Mouse (Mus musculus): ENCODE measurements around the gene Sp2. TPM values are rescaled to one million over a fixed set of nuclear protein-coding genes. Genes with fewer than 3 reads are reported as not detected.
A peak's percentile ranks its signal among the peaks of the same experiment; 100 is the strongest.

Gene Sp2
- polyA plus RNA-seq, 1 experiment from 2014 or later, result 26.3 TPM

GRCm38 (mm10) chr11:96928691-96929090 is 54.1 kb downstream of the Sp2 start:
- Histone ChIP-seq H3K4me3 (ENCODE audit: low read depth, low read length) (no peak overlapping the region), H3K4me1 (ENCODE audit: control insufficient read depth, insufficient read depth, low read length) (no peaks in the 10 kb centered on the region), H3K9me3 (ENCODE audit: control insufficient read depth, low read length) (no peaks in the 10 kb centered on the region), H3K27me3 (ENCODE audit: control insufficient read depth, insufficient read depth, low read length) (no peaks in the 10 kb centered on the region), H3K4me2 (no peak overlapping the region), H3K27ac (ENCODE audit: low read depth, low read length) (no peak overlapping the region), H3K9ac (ENCODE audit: low read length) (no peak overlapping the region), H3K36me3 (ENCODE audit: control insufficient read depth, insufficient read depth, low read length) (no peaks in the 10 kb centered on the region)
- no peak for ATAC-seq (ENCODE audit: low FRiP score)
- WGBS, result 5% methylated on average over 5 of the region's 5 CpGs
- DNase-seq (ENCODE audit: low spot score, missing footprints), result no peak

- Histone ChIP-seq H3K9me3 (ENCODE audit: control insufficient read depth, low read length) (no peaks in the 10 kb centered on the region), H3K4me2 (no peak within 1 kb of the TSS), H3K9ac (ENCODE audit: low read length) (no peak within 1 kb of the TSS), H3K4me1 (ENCODE audit: control insufficient read depth, insufficient read depth, low read length) (no peaks in the 10 kb centered on the region), H3K4me3 (ENCODE audit: low read depth, low read length) (no peak within 1 kb of the TSS), H3K27me3 (ENCODE audit: control insufficient read depth, insufficient read depth, low read length) (no peaks in the 10 kb centered on the region), H3K27ac (ENCODE audit: low read depth, low read length) (no peak within 1 kb of the TSS), H3K36me3 (ENCODE audit: control insufficient read depth, insufficient read depth, low read length) (no peaks in the 10 kb centered on the region)
- DNase-seq (ENCODE audit: low spot score, missing footprints), result no peak
- ATAC-seq (ENCODE audit: low FRiP score), result no peak
- WGBS, result 81% methylated on average over 2 of the region's 2 CpGs
These were observed 54.7 kb downstream of the Sp2 start, which contains the start of gene Prr15l for GRCm38 (mm10) chr11:96928088-96928487. Gene Prr15l, plus strand, starts transcription at chr11:96928104.

- DNase-seq (ENCODE audit: low spot score, missing footprints) (no peak), ATAC-seq (ENCODE audit: low FRiP score) (no peak)
- Histone ChIP-seq H3K9me3 (ENCODE audit: control insufficient read depth, low read length) (no peaks in the 10 kb centered on the region), H3K27ac (ENCODE audit: low read depth, low read length) (no peak overlapping the region), H3K4me2 (no peak overlapping the region), H3K4me3 (ENCODE audit: low read depth, low read length) (no peak overlapping the region), H3K4me1 (ENCODE audit: control insufficient read depth, insufficient read depth, low read length) (no peaks in the 10 kb centered on the region), H3K27me3 (ENCODE audit: control insufficient read depth, insufficient read depth, low read length) (no peaks in the 10 kb centered on the region), H3K9ac (ENCODE audit: low read length) (no peak overlapping the region), H3K36me3 (ENCODE audit: control insufficient read depth, insufficient read depth, low read length) (no peaks in the 10 kb centered on the region)
- 82% methylated on average over 5 of the region's 5 CpGs for WGBS
These were observed 56.2 kb downstream of the Sp2 start for GRCm38 (mm10) chr11:96926587-96926986.

- no peak overlapping the region for H3K9ac ChIP-seq (ENCODE audit: low read length)
- no peaks in the 10 kb centered on the region for H3K4me1 ChIP-seq (ENCODE audit: control insufficient read depth, insufficient read depth, low read length)
- H3K27me3 ChIP-seq (ENCODE audit: control insufficient read depth, insufficient read depth, low read length), result no peaks in the 10 kb centered on the region
- no peak overlapping the region for H3K4me3 ChIP-seq (ENCODE audit: low read depth, low read length)
- WGBS, result 85% methylated on average over 12 of the region's 12 CpGs
- H3K27ac ChIP-seq (ENCODE audit: low read depth, low read length), result no peak overlapping the region
- DNase-seq (ENCODE audit: low spot score, missing footprints), result no peak
- ATAC-seq (ENCODE audit: low FRiP score), result no peak
- H3K4me2 ChIP-seq, result no peak overlapping the region
- no peaks in the 10 kb centered on the region for H3K36me3 ChIP-seq (ENCODE audit: control insufficient read depth, insufficient read depth, low read length)
- no peaks in the 10 kb centered on the region for H3K9me3 ChIP-seq (ENCODE audit: control insufficient read depth, low read length)
These were observed 57.1 kb downstream of the Sp2 start for GRCm38 (mm10) chr11:96925469-96926148.

GRCm38 (mm10) chr11:96924861-96925260 is 57.9 kb downstream of the Sp2 start:
- WGBS, result 85% methylated on average over 11 of the region's 11 CpGs
- Histone ChIP-seq H3K9ac (ENCODE audit: low read length) (no peak overlapping the region), H3K36me3 (ENCODE audit: control insufficient read depth, insufficient read depth, low read length) (no peaks in the 10 kb centered on the region)

GRCm38 (mm10) chr11:96919003-96919402 is 63.8 kb downstream of the Sp2 start:
- Histone ChIP-seq H3K4me2 (no peak overlapping the region), H3K27me3 (ENCODE audit: control insufficient read depth, insufficient read depth, low read length) (no peaks in the 10 kb centered on the region), H3K36me3 (ENCODE audit: control insufficient read depth, insufficient read depth, low read length) (no peaks in the 10 kb centered on the region), H3K4me1 (ENCODE audit: control insufficient read depth, insufficient read depth, low read length) (peaks cover 9% of the 10 kb centered on the region), H3K9ac (ENCODE audit: low read length) (no peak overlapping the region), H3K27ac (ENCODE audit: low read depth, low read length) (no peak overlapping the region), H3K9me3 (ENCODE audit: control insufficient read depth, low read length) (no peaks in the 10 kb centered on the region), H3K4me3 (ENCODE audit: low read depth, low read length) (no peak overlapping the region)
- WGBS, result 67% methylated on average over 6 of the region's 6 CpGs
- ATAC-seq (ENCODE audit: low FRiP score) (no peak), DNase-seq (ENCODE audit: low spot score, missing footprints) (no peak)

More at GRCm38 (mm10) chr11:96924861-96925260, 57.9 kb downstream of the Sp2 start:
- no peak overlapping the region for H3K4me3 ChIP-seq (ENCODE audit: low read depth, low read length)
- H3K4me2 ChIP-seq, result no peak overlapping the region
- no peaks in the 10 kb centered on the region for H3K27me3 ChIP-seq (ENCODE audit: control insufficient read depth, insufficient read depth, low read length)
- H3K4me1 ChIP-seq (ENCODE audit: control insufficient read depth, insufficient read depth, low read length), result no peaks in the 10 kb centered on the region
- no peaks in the 10 kb centered on the region for H3K9me3 ChIP-seq (ENCODE audit: control insufficient read depth, low read length)
- no peak for DNase-seq (ENCODE audit: low spot score, missing footprints)
- no peak for ATAC-seq (ENCODE audit: low FRiP score)
- no peak overlapping the region for H3K27ac ChIP-seq (ENCODE audit: low read depth, low read length)

GRCm38 (mm10) chr11:96917415-96917814 is 65.3 kb downstream of the Sp2 start:
- Histone ChIP-seq H3K4me1 (ENCODE audit: control insufficient read depth, insufficient read depth, low read length) (peaks cover 9% of the 10 kb centered on the region), H3K27ac (ENCODE audit: low read depth, low read length) (no peak overlapping the region), H3K9me3 (ENCODE audit: control insufficient read depth, low read length) (no peaks in the 10 kb centered on the region), H3K36me3 (ENCODE audit: control insufficient read depth, insufficient read depth, low read length) (no peaks in the 10 kb centered on the region), H3K4me2 (no peak overlapping the region), H3K9ac (ENCODE audit: low read length) (no peak overlapping the region), H3K27me3 (ENCODE audit: control insufficient read depth, insufficient read depth, low read length) (no peaks in the 10 kb centered on the region), H3K4me3 (ENCODE audit: low read depth, low read length) (no peak overlapping the region)
- DNase-seq (ENCODE audit: low spot score, missing footprints), result no peak
- WGBS, result 87% methylated on average over 6 of the region's 6 CpGs
- no peak for ATAC-seq (ENCODE audit: low FRiP score)

GRCm38 (mm10) chr11:96916885-96917396 is 65.8 kb downstream of the Sp2 start:
- H3K36me3 ChIP-seq (ENCODE audit: control insufficient read depth, insufficient read depth, low read length), result no peaks in the 10 kb centered on the region
- H3K4me2 ChIP-seq, result peak overlapping the region; percentile 29; the same call in 1 of the 2 replicates
- H3K4me3 ChIP-seq (ENCODE audit: low read depth, low read length), result peak overlapping the region; percentile 79; the same call in 1 of the 2 replicates
- no peaks in the 10 kb centered on the region for H3K9me3 ChIP-seq (ENCODE audit: control insufficient read depth, low read length)
- H3K4me1 ChIP-seq (ENCODE audit: control insufficient read depth, insufficient read depth, low read length), result peaks cover 9% of the 10 kb centered on the region
- no peaks in the 10 kb centered on the region for H3K27me3 ChIP-seq (ENCODE audit: control insufficient read depth, insufficient read depth, low read length)
- no peak for DNase-seq (ENCODE audit: low spot score, missing footprints)
- no peak; the same call in 1 of the 2 replicates for ATAC-seq (ENCODE audit: low FRiP score)
- H3K27ac ChIP-seq (ENCODE audit: low read depth, low read length), result no peak overlapping the region
- WGBS, result 33% methylated on average over 12 of the region's 13 CpGs
- no peak overlapping the region for H3K9ac ChIP-seq (ENCODE audit: low read length)

- H3K9ac ChIP-seq (ENCODE audit: low read length), result peak within 1 kb of the TSS; percentile 75
- H3K4me1 ChIP-seq (ENCODE audit: control insufficient read depth, insufficient read depth, low read length), result peaks cover 9% of the 10 kb centered on the region
- peak within 1 kb of the TSS; percentile 94 for H3K4me2 ChIP-seq
- H3K9me3 ChIP-seq (ENCODE audit: control insufficient read depth, low read length), result no peaks in the 10 kb centered on the region
- H3K4me3 ChIP-seq (ENCODE audit: low read depth, low read length), result peak within 1 kb of the TSS; percentile 79
- ATAC-seq (ENCODE audit: low FRiP score), result peak; percentile 97
- peaks cover 3% of the 10 kb centered on the region; the same call in 1 of the 2 replicates for H3K36me3 ChIP-seq (ENCODE audit: control insufficient read depth, insufficient read depth, low read length)
- no peaks in the 10 kb centered on the region for H3K27me3 ChIP-seq (ENCODE audit: control insufficient read depth, insufficient read depth, low read length)
- under 1% methylated on average over 55 of the region's 55 CpGs for WGBS
- DNase-seq (ENCODE audit: low spot score, missing footprints), result peak; percentile 100
- peak within 1 kb of the TSS; percentile 50 for H3K27ac ChIP-seq (ENCODE audit: low read depth, low read length)
These were observed 66.5 kb downstream of the Sp2 start, which contains the start of gene Cdk5rap3 for GRCm38 (mm10) chr11:96916044-96916884. Gene Cdk5rap3, minus strand, starts transcription at chr11:96916496.
